Mouse (Mus musculus) left cerebral cortex, postnatal 10 days (tissue): ENCODE data around the gene Kdm4b. TPM values are rescaled to one million over a fixed set of nuclear protein-coding genes. Genes with fewer than 3 reads are reported as not detected.

Source experiments
- DNase-seq, 2 experiments: peaks; one replicate each; pipeline ENCODE4 v3.0.0; 2021 to 2022; ENCODE audit warnings: low spot score in 2 of 2, mixed read lengths in 1 of 2; ENCODE audit errors: extremely low spot score in 1 of 2
- intact Hi-C: fragments of 180-260 bp; cut with DNase I; formaldehyde crosslinking; loops from one replicate; pipeline ENCODE4 v1.15.1; 2025
- total RNA-seq, 2 experiments: library from RNA; stranded (reverse); gene quantifications; 2 replicates each; pipeline ENCODE4 v1.2.3; 2021

The Kdm4b gene
- total RNA-seq, 2 experiments from 2014 or later = 82.9 to 83.5 TPM

DNA sequence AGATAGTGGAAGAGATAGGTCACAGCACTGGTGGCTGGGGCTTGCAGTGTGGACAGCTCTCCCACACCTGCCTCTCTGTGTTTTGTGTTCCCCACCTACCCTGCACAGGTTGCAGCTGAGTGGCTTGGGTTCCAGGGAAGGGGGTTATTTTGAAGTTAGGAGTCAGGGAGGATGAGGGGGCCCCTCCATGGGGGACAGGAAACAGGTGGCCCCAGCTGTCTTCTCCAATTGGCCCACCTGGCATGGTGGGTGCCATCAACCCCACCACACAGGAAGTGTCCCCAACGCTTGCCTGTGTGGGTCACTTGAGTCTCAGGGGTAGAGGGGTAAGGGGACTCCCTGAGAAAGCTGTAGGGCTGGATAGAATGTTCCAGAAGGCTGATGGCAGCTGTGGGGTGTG, 32.6 kb upstream of the Kdm4b start:
- intact Hi-C loops = no loop called here
- no peak for DNase-seq

DNA sequence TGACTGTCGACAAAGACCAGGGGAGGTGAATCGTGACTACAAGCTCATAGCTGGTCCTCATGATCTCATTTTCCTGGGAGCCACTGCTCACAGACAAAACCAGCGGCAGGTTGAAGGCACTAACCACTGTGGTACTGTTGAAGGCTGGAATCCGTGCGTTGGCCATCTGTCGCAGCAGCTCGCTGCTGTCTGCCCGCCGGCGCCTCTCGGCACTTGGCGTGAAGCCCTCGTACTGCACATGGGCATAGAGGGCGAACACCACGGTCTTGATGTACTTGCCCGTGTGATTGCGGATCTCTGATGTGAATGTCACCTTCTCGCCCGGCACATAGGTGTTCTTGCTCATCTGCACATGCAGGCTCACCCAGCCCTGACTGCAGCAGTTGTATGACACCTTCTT, 31.6 kb upstream of the Kdm4b start:
- DNase-seq = peak in 1 of 2 experiments; percentile 60
- intact Hi-C loops = no loop called here

DNA sequence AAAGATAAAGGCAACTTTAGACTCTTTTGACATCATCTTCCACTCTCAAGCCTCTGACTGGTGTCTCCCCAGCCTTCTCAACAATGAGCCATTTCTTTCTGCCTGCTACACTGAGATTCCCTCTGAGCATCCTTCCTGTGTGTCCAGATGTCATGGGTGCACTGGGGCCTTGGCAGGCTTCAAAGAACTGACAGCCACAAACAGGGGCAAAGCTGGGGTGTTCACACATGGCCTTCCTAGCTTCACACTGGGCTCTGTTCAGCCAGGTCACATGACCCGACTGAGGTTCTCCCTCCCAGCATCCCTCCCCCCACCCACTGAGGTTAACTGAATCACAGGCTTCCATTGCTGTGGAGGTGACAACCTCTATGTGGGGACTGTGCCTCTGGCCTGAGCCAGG, 29.7 kb upstream of the Kdm4b start:
- no peak for DNase-seq
- intact Hi-C loops = no loop called here

DNA sequence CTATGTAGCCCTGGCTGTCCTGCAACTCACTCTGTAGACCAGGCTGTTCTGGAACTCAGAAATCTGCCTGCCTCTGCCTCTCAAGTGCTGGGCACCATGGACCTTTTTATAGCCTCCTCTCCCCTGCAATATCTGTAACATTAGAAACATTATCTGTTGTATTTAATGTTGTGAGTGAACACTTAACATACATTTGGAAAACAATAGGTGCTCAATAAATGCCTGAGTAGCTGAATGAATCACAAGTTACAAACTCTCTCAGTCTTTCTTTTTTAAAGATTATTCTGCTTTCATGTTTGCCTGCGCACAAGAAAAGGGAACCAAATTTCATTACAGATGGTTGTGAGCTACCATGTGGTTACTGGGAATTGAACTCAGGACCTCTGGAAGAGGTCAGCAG, 27.6 kb upstream of the Kdm4b start:
- DNase-seq = no peak
- intact Hi-C loops = no loop called here

DNA sequence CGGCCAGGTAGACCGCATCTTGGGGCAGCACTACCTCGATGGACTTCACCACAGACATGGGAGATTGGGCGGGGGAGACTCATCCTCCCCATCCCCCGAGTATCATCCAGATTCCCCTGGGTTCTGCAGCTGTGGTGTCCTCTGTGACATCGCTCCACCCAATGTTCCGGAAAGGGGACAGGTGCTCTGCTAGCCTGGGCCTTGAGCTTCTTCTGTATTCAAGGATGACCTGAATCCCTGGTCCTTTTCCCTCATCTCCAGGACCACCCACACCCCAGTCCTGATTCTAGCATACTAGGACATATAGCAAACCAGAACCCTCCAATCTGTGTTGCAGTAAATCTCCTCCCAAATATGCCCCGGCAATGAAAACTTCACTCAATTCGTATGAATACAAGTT, 25.7 kb upstream of the Kdm4b start, which contains the start of gene Arrdc5:
Gene Arrdc5, minus strand, starts transcription at position 101 of the 400 bp plus-strand sequence.
- intact Hi-C loops = no loop called here
- DNase-seq = no peak

DNA sequence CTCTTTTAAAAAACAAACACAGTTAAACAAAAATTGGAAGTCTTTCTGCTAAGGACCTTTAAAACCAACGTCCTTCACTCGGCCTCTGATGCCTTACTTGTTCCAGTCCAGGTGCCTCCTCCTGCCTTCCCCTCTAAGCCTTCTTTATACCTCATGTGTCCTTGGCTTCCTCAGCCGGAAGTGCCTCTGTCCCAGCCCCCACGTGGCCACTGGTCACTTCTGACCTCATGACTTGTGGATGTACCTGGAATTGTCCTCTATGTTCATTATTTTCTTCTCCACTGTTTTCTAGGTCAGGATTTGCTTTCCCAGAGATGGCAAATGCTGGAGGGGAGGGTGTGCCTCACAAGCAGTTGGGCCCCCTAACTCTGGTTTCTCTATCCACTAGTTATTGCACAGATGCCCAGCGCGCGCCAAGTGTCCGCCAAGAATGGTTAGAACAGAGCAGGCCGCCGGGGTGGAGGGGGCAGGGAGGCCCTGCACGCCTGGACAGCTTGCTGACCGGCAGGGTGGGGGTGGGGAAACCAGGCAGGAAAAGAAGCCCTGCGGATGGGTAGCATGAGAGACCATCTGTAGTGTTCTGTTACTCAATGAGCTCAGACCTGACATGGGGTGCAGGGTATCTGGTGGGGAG, 23.4 kb upstream of the Kdm4b start:
- intact Hi-C loops = no loop called here
- no peak for DNase-seq

DNA sequence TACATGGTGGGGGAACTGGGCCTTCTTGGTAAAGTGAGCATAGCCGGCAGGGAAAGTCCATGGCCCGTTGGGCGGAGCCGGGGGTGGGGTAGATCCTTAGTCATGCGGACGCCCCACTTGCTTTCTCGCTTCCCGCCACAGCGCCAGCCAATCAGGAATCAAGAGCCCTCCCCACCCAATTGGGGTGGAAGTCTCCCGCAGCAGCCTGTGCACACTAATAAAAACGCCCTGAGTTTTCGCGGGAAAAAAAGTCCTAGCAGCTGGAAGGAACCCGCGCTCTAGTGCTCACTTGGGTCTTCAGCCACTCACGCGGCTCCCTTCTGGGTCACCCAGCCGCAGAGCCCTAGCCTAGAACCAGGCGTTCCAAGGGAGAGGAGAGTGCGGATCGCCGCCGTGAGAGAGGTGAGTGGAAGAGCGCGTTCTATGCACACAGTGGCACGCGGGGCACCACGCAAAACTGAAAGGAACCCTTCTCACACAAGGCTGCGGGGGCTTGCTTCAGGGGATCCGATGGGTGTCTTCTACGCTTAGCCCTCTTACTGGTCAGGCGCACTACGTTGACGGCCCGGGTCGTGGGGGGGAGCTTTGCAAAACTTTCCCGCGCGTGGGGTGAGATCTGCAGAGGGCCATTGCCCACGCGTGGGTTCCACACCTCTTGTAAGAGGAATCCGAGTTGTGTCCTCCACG, 22.6 kb upstream of the Kdm4b start, which contains the start of gene Uhrf1:
Gene Uhrf1, plus strand, starts transcription at position 162 of the 687 bp plus-strand sequence.
- intact Hi-C loops = no loop called here
- peak; percentile 11 to 84 for DNase-seq

DNA sequence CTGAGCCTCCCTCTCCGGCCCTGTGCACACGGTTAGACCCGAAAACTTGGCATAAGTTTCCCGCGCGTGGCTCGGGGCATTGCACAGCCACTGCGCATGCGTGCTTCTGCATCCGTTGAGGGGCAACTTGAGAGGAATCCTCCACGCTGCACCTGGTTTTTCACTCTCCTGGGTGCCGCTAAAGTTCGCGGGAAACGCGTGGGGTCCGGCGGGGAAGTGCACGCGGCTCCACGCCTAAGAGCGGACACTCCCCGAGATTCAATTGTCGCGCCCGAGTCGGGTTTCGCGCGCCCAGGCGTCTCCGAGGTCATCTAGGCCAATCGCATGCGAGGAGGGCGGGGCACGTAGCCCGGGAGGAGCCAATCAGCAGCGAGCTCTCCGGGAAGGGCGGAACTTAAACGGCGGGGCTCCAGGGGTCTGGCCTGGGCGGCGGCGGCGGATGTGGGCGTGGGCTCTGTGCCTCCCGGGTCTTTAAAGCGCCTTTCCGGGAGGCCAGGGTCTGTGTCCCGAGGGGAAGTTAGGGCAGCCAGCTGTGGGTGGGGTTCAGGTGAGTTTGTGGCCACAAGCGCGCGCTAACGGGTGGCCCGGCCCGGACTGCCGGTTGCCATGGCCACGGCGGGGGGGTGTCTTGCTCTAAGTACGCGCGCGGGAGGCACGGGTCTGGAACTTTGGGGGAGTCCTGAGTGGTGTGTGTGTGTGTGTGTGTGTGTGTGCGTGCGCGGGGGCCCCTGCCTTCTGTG, 21.8 kb upstream of the Kdm4b start:
- intact Hi-C loops = no loop called here

DNA sequence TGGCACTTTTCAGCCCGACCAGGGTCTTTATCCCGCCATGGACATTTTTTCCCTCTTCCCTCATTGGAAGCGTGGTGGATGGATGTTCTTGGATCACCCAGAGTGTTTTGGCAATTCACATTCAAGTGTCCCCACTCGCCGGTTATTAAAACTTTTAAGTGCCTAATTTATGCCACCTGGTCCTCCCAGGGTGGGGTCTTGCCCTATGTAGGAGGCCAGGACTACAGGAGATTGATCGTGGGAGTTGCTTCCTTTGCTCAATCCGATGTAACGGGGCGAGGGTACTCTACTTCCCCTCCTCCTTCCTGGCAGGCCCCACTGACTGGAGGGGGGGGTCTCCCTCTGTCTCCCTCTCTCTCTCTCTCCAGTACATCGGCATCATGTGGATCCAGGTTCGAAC, 21.1 kb upstream of the Kdm4b start:
- intact Hi-C loops = no loop called here

More for the DNA sequence above, 21.8 kb upstream of the Kdm4b start:
- DNase-seq = peak; percentile 90 to 97

DNA sequence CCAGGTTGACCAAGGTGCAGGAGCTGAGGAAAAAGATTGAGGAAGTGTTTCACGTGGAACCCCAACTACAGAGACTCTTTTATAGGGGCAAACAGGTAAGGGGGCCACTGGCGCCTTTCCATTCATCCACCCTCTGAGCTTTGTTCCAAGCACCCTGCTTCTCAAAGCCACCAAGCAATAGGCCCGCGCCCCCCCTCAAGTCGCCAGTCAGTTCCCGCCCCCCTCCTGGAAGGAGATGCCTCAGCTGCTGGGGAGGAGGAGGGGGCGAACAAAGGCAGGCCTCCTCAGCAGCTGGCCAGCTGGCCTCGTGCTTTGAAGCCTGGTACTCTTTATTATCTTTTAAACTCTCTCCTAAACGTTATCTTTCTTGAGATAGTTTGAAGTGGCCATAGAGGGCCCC, 20.7 kb upstream of the Kdm4b start:
- no peak for DNase-seq
- intact Hi-C loops = no loop called here

More for the DNA sequence above, 21.1 kb upstream of the Kdm4b start:
- DNase-seq = no peak

DNA sequence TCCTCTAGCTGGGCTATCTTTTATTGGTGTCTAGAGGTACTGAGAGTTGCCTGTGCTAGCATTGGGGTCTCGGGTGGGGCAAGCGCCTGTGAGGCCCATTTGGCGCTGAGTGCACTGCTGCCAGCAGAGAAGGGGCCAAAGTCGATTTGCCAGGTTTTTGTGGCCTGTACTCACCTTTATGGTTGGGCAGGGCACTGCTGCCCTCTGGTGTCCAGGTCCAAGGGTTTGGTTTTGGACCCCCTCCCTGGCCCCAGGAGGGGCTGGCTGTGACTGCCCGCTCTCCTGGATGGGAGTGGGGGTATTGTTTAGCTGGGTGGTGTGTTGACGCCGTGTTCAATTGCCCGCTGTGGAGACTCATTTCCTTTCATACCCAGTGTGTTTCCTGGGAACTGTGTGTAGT, 20.0 kb upstream of the Kdm4b start:
- intact Hi-C loops = no loop called here
- no peak for DNase-seq

DNA sequence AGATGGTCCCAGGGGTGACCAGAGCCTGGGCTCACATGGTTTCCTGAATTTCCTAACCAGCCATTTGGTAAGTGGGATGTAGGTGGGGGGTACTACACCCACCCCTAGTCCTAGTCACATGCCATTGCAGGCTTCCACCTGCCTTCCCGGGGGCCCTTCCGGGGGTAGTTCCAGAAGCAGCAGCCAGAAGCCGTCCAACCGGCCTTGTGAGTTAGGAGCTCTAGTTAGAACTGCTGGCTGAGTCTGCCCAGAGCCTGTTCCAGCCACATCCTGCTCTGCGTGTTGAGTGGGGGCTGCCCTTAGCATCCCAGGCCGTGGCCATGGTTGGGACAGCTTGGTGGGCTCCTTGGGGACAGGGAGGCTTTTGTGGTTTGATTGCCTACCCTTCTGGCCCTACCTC, 17.8 kb upstream of the Kdm4b start:
- intact Hi-C loops = no loop called here
- no peak for DNase-seq

DNA sequence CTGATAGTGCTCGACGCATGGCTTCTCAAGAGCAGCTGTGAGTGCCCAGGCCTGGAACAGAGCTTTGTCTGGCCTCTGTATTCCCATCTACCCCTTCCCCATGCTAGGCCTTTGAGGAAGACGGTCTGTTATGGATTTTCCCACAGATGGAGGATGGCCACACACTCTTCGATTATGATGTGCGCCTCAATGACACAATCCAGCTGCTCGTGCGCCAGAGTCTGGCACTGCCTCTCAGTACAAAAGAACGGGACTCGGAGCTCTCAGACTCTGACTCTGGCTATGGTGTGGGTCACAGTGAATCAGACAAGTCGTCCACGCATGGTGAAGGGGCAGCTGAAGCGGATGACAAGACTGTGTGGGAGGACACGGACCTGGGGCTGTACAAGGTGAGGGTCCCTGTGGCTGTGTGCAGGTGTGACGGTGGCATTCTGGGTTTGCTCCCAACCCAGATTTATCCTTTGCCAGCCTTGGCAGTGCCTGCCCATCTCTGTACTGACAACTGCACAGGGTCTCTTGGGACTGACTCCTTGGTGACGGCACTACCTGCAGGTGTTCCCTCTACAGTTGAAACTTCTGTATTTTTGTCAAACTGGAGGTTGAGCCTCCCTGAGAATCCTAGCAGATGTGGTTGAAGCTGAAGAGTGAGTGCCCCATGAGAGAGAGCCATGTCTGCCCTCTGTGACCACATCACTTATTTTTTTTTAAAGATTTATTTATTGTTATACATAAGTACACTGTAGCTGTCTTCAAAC, 16.5 kb upstream of the Kdm4b start:
- DNase-seq = no peak
- intact Hi-C loops = no loop called here

DNA sequence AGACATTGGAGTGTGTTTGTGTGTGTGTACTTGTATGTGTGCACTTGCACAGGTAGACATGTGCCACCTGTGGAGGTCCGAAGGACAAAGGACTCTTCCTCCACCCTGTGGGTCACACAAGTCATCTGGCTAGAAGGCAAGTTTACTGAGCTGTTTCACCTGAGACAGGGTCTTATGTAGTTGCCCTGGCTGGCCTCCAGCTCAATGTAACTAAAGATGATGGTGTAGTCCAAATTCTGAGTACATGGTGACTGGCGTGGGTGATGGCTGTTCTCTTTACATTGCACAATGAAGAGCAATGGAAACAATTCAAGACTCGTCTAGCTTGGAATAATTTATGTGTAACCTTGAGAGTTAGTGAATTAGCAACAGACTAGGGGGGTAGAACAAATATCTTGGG, 1.4 kb upstream of the Kdm4b start:
- DNase-seq = no peak
- intact Hi-C loops = no loop called here

DNA sequence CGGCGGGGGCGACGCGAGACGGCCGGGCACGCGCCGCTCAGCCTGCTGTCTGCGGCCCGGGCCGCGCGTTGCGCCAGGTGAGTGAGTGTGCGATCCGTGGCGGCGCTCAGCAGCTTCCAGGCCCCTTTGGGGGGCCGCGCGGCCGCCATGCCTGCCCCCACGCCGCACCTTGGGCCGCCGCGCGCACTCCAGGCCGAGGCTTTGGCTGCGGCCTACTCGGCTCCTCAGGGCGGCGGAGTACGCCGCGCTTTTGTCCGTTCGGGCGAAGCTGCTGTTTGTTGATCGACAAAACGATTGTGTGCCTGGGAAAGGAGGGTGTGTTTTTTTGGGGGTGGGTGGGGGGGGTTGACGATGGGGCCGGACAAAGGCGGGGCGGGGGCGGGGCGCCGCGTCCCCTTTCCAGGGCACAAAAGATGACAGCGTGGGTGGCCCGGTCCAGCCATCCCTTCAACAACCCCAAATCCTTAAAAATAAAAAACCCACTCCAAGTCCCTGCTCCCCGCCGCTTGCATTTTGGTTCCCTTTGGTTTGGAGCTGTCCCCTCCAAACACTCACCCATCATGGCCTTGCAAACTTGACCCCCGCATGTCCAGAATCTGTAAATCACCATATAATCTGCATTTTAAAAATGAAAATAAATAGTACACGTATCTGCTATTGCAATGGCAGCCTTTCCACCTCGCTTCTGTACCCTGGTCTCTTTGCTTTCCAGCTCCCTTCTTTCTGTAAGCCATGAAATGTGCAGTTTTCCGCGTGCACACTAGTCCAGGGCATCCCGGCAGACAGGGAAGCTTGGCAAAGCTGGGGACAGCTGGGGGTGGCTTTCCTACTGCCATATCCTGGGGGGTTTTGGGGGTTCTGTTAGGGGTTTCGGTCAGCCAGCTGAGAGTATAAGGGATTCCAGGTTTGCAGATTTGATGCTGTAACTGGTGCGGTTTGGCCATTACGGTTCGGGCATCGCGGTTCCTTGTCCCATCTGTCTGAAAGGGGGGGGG, 588 bp downstream of the Kdm4b start:
- no peak for DNase-seq
- intact Hi-C loops = no loop called here

DNA sequence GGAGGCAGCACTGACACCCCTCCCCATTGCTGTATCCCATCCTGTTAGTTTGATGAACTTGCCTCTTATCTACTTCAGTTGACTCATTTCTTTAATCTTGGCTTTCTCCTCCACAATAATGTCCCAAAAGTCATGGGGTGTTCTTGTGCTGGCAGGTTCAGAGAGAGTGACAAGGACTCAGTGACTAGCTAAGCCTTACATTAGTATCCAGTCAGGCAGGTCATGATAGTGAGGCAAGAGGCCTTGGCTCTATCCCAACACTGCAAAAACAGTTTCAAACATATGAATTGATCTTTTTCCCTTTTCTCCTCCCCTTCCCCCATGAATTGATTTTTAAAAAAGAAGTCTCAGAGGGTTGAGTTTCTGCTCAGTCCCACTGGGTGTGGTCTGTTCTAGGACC, 3.4 kb downstream of the Kdm4b start:
- intact Hi-C loops = no loop called here
- DNase-seq = no peak

DNA sequence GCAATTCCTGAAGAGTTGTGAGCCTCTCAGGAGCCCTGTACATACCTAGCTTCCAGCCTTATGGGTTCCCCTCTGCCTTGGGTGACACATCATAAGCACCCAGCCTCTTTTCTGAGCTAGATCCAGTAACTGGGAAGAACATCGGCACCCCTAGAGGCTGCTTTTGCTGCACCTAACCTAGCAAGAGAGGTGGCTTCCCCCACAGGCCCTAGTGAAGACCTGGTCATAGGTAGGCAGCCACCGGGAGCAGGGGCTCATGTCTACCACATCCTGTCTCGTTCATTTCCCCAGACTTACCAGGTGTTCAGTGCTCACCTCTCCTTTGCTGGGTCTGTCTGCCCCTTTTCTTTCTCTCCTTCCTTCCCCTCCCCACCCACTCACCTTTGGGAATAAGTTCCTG, 4.5 kb downstream of the Kdm4b start:
- DNase-seq = no peak
- intact Hi-C loops = no loop called here

DNA sequence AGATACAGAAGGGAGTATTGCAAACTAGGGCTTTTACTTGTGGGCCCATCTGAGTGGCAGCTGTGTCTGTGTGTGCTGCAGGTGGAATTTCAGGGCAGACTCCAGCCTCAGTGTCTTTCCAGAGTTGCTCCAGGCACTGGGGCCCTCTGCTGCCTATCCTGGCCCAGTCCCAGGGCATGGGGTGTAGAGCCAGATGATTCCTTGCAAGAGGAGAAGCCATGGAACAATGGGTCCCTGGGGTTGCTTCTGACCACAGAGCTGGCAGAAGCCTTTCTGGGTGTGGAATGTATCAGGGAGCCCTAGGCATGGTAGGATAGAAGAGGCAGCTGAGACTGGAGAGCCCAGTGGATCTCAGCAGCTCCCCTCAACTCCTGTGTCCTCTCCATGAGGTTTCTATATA, 5.4 kb downstream of the Kdm4b start:
- DNase-seq = no peak
- intact Hi-C loops = no loop called here
